22 mouse cellular contexts compared by ENCODE assay signal in genomic region chr13:35732891-35733596, GRCm38 (mm10).
DNase-seq lines count a peak whose midpoint lies in the region; ATAC-seq and TF ChIP-seq lines count a peak whose summit lies in the region.
"Had no signal": no experiment of that assay in that cellular context is flagged by ENCODE, and none has a peak within 500 bp of the region (broad histone marks: within the 10 kb centered on the region; RNA-seq: fewer than 3 reads in every experiment).

No protein-coding gene starts in this region.

- no peak for TF ChIP-seq POLR2A in MEL (IDR thresholded peaks at IDR 0.05; ENCODE audit: control insufficient read depth in 1 of 2, insufficient read depth in 1 of 2, low read depth in 1 of 2, low read length in 2 of 2, poor library complexity in 1 of 2)

- peak; percentile 77 for ATAC-seq in liver, embryonic 11.5 days (replicated peaks; ENCODE audit: low FRiP score)
- ATAC-seq in liver, postnatal 0 days = peak; percentile 88
- ATAC-seq: intestine, postnatal 0 days; midbrain, embryonic 13.5 days had no signal

- H3K27me3 ChIP-seq in MEL (ENCODE audit: control insufficient read depth in 1 of 2, insufficient read depth in 2 of 2, low read length in 2 of 2) = no peaks in the 10 kb centered on the region
- no peaks in the 10 kb centered on the region for H3K27me3 ChIP-seq in liver, embryonic 11.5 days (replicated peaks; ENCODE audit: control insufficient read depth, insufficient read depth, low read length)
- no peaks in the 10 kb centered on the region for H3K27me3 ChIP-seq in liver, postnatal 0 days (ENCODE audit: insufficient read depth, low read length)
- H3K27me3 ChIP-seq: limb, embryonic 15.5 days had no signal

- H3K4me1 ChIP-seq in MEL (ENCODE audit: control insufficient read depth in 1 of 2, insufficient read depth in 2 of 2, low read length in 2 of 2) = peaks cover 0 to 3% of the 10 kb centered on the region in 2 experiments; a peak in 1 of 4 replicates
- H3K4me1 ChIP-seq in liver, embryonic 11.5 days (replicated peaks; ENCODE audit: control insufficient read depth, insufficient read depth, low read length) = no peaks in the 10 kb centered on the region
- H3K4me1 ChIP-seq in liver, postnatal 0 days (ENCODE audit: insufficient read depth) = no peaks in the 10 kb centered on the region
- H3K4me1 ChIP-seq: forebrain, embryonic 12.5 days; hindbrain, embryonic 12.5 days; limb, embryonic 15.5 days; midbrain, embryonic 13.5 days had no signal

- H3K79me2 ChIP-seq in MEL (ENCODE audit: control insufficient read depth, insufficient read depth, low read length, poor library complexity) = no peaks in the 10 kb centered on the region

- TF ChIP-seq CTCF in MEL (IDR thresholded peaks at IDR 0.05 in 2 of 3, conservative IDR thresholded peaks at IDR 0.05 in 1 of 3; ENCODE audit: control insufficient read depth in 1 of 3, insufficient read depth in 1 of 3, low read depth in 2 of 3, low read length in 3 of 3, poor library complexity in 1 of 3, severe bottlenecking in 1 of 3) = no peak
- TF ChIP-seq CTCF in liver, postnatal 0 days (IDR thresholded peaks at IDR 0.05; ENCODE audit: low read depth) = no peak

- no peak overlapping the region for H3K4me2 ChIP-seq in liver, embryonic 11.5 days
- peak overlapping the region; percentile 14; the same call in 1 of the 2 replicates for H3K4me2 ChIP-seq in liver, postnatal 0 days (ENCODE audit: low read depth, low read length)
- H3K4me2 ChIP-seq: forebrain, embryonic 12.5 days; hindbrain, embryonic 12.5 days; limb, embryonic 15.5 days; midbrain, embryonic 13.5 days had no signal

- no peak for TF ChIP-seq RAD21 in MEL (IDR thresholded peaks at IDR 0.05; ENCODE audit: low read depth, low read length)

- H3K9ac ChIP-seq in MEL (ENCODE audit: control insufficient read depth, low read depth, low read length, poor library complexity, severe bottlenecking) = no peak overlapping the region
- H3K9ac ChIP-seq in liver, embryonic 11.5 days (ENCODE audit: low read depth, low read length) = no peak overlapping the region
- no peak overlapping the region for H3K9ac ChIP-seq in liver, postnatal 0 days (replicated peaks)
- H3K9ac ChIP-seq: forebrain, embryonic 12.5 days; hindbrain, embryonic 12.5 days; limb, embryonic 15.5 days; midbrain, embryonic 13.5 days had no signal

- no peak overlapping the region for H3K27ac ChIP-seq in MEL (ENCODE audit: control insufficient read depth, low read depth, low read length)
- no peak overlapping the region for H3K27ac ChIP-seq in liver, embryonic 11.5 days (ENCODE audit: low read depth, low read length)
- peak overlapping the region; percentile 19; the same call in 1 of the 2 replicates for H3K27ac ChIP-seq in liver, postnatal 0 days (ENCODE audit: low read depth)
- H3K27ac ChIP-seq: forebrain, embryonic 12.5 days; hindbrain, embryonic 12.5 days; limb, embryonic 15.5 days; midbrain, embryonic 13.5 days had no signal

- 82% methylated on average over 5 of the region's 5 CpGs for WGBS in liver, embryonic 11.5 days
- 73% methylated on average over 5 of the region's 5 CpGs for WGBS in liver, postnatal 0 days (ENCODE audit: insufficient replicate concordance)

- H3K4me3 ChIP-seq in MEL (ENCODE audit: control insufficient read depth in 1 of 2, insufficient read depth in 1 of 2, low read depth in 2 of 2, low read length in 2 of 2) = no peak overlapping the region
- H3K4me3 ChIP-seq in liver, embryonic 11.5 days (ENCODE audit: low read depth, low read length) = no peak overlapping the region
- no peak overlapping the region for H3K4me3 ChIP-seq in liver, postnatal 0 days (ENCODE audit: low read depth, low read length)
- H3K4me3 ChIP-seq: forebrain, embryonic 12.5 days; hindbrain, embryonic 12.5 days; limb, embryonic 15.5 days; midbrain, embryonic 13.5 days had no signal

- no peaks in the 10 kb centered on the region for H3K9me3 ChIP-seq in MEL (replicated peaks; ENCODE audit: insufficient read depth, low read length)
- H3K9me3 ChIP-seq in liver, embryonic 11.5 days (ENCODE audit: control insufficient read depth, low read length) = no peaks in the 10 kb centered on the region
- no peaks in the 10 kb centered on the region for H3K9me3 ChIP-seq in liver, postnatal 0 days (ENCODE audit: low read length)
- H3K9me3 ChIP-seq: forebrain, embryonic 12.5 days; hindbrain, embryonic 12.5 days; limb, embryonic 15.5 days; midbrain, embryonic 13.5 days had no signal

- no peaks in the 10 kb centered on the region; a peak in 1 of 4 replicates for H3K36me3 ChIP-seq in MEL (ENCODE audit: control insufficient read depth in 1 of 2, insufficient read depth in 2 of 2, low read length in 2 of 2)
- H3K36me3 ChIP-seq in liver, embryonic 11.5 days (ENCODE audit: control insufficient read depth, insufficient read depth, low read length) = no peaks in the 10 kb centered on the region
- H3K36me3 ChIP-seq in liver, postnatal 0 days (replicated peaks; ENCODE audit: insufficient read depth, low read length) = no peaks in the 10 kb centered on the region
- H3K36me3 ChIP-seq: forebrain, embryonic 12.5 days; hindbrain, embryonic 12.5 days; limb, embryonic 15.5 days; midbrain, embryonic 13.5 days had no signal

- no peak for TF ChIP-seq EP300 in MEL (IDR thresholded peaks at IDR 0.05; ENCODE audit: low read depth in 1 of 2, low read length in 2 of 2)
- TF ChIP-seq EP300 in liver, postnatal 0 days (IDR thresholded peaks at IDR 0.05; ENCODE audit: low read depth) = peak; percentile 78

- DNase-seq in embryo, embryonic 10 days (ENCODE audit: low spot score) = peak; percentile 1
- DNase-seq in embryo, embryonic 9.5 days (ENCODE audit: extremely low spot score) = no peak
- peak; percentile 5 for DNase-seq in MEL (ENCODE audit: low read depth, low spot score)
- DNase-seq in liver, embryonic 11.5 days (ENCODE audit: low spot score) = no peak
- DNase-seq in liver, postnatal 0 days = no peak
- DNase-seq in layer of hippocampus, postnatal 25 days (ENCODE audit: extremely low spot score in 1 of 2, low spot score in 1 of 2) = no peak
- no peak for DNase-seq in urinary bladder, adult 18-20 months (ENCODE audit: low spot score in 2 of 2)
- DNase-seq: adrenal gland, postnatal 14 days; cerebellum, adult 8-10 months; cerebellum, postnatal 36 days; gastrocnemius, postnatal 25 days; kidney, postnatal 36 days; left cerebral cortex, postnatal 4 days; lung, postnatal 10 days; right cerebral cortex, postnatal 25 days; spleen, adult 18-20 months; thymus, postnatal 14 days had no signal

TF ChIP-seq in MEL, 35 proteins besides CTCF, POLR2A, EP300 and RAD21:
- peak; percentile 29; the same call in 1 of the 2 replicates for TF ChIP-seq TAL1 (IDR thresholded peaks at IDR 0.05; ENCODE audit: low read length)
- no peak for TF ChIP-seq ZKSCAN1 (IDR thresholded peaks at IDR 0.05; ENCODE audit: low read depth, low read length)

Comparison
In these comparisons a context has a peak if more than half of its experiments do, and no peak if none do; other contexts are left out.
1. DNase-seq: peak in embryo, embryonic 10 days (single experiment) and MEL (single experiment); none in embryo, embryonic 9.5 days (single experiment), liver, embryonic 11.5 days (single experiment), liver, postnatal 0 days (single experiment), layer of hippocampus, postnatal 25 days (0 of 2) and urinary bladder, adult 18-20 months (0 of 2).